Mouse (Mus musculus): ENCODE results near the gene Sh3bp5.

The Sh3bp5 gene

DNA sequence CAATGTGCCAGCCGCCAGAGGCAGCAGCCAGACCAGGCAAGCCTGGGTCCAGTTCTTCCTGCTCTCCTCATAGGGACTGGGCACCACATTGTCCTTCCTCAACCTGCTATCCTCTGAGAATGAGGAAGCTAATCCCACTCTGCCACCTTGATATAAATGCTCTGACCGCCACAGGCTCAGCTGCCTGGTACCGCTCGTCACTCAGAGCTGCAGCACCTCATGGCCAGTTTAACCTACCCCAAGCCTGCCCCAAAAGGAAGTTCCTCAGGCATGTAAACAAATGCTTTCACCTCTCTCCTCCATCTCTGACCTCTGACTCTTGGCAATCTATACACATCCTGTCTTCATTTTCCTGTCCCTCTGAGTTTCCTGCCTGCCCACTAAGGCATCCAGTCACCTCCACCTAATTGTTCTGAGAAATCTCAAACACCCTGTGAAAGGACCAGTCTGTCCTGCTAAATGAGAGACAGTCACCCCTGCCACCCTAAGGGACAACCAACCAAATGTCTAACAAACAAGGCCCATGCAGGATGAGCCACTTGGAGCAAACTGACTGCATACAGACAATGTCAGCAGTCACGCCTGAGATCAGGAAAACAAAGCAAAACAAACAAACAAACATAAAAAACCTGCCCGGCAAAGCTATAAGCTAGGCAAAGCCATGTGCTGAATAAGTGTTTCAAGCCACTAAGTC lies 27.8 kb downstream of the Sh3bp5 start:
- DNase-seq, result no peak

DNA sequence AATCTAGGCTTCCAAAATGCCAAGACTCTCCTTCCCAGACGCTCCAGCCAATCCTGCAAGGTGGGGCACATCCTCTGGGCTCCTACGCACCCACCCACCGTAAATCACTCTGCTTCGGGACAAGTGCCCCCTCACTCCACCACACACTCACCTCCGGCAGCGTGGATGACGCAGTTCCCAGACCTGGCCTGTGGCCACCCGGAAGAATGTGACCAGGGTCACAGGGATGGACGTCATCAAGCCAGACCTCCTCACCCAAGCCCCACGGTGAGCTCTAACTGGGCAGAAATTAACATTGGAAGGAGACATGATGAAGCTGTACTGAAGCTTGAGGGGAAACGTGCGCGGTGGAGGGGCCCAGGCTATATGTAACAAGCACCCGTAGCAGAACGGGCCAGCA lies 28.7 kb downstream of the Sh3bp5 start:
- no peak for DNase-seq

DNA sequence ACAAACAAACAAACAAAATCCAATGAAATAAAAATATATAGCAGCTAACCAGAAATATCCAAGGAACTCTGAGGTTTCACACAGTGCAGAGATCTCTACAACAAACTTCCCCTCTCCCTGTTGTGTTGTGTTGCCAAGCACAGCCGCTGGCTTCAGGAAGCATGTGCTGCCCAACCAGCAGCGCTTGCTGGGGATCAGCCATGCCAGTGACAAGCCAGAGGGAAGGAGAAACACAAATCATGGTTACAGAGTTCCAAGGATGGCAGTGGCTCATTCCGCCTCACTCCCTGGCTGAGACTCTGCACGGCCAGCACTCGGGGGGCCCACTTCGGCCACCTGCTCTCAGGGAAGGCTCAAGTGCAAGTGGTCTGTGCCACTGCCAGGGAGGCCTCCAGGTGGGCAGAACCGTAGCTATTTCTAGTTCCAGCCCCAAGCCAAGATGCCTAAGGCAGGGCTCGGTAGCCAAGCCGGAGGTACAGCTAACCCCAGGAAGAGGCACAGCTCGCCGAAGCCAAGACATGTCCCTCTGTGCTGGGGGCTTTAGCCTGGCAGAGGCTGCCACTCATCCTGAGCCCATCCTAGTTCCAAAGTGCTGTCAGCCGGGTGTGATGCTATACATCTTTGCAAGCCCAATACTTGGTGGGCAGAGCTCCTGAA lies 29.6 kb downstream of the Sh3bp5 start:
- no peak for DNase-seq

DNA sequence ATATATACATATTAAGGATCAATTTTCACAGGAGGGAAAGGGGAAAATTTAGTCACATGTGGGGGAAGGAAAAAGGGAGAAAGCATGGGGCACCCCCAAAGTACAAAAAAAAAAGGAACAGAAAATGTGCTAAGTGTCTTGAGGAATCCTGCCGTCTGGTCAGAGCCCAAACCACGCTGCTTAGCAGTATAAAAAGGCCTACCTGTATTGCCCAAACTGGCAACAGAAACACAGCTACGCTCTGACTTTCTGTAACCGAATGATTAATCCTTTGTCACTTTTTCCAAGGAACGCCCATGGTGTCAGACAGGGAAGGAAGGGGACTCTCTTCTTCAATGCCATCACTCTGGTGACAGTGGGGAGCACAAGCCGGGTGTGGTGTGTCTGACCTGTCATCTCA lies 30.2 kb downstream of the Sh3bp5 start:
- DNase-seq, result no peak

DNA sequence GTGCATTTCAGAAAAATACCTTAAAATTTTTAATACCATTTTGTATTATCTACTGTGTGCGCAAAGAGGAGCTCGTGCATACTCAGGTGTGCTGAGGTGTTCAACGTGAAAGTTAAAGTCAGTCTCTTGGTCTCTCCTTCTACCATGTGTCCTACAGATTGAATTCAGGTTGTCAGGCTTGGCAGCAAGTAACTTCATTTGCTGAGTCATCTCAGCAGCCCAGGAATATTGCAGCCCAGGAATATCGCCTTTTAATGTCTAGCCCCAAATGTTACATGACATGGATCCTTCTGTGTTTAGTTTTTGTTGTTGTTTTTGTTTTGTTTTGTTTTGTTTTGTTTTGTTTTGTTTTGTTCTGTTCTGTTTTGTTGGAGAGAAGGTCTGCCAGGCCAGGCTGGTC lies 31.2 kb downstream of the Sh3bp5 start:
- DNase-seq, result no peak

DNA sequence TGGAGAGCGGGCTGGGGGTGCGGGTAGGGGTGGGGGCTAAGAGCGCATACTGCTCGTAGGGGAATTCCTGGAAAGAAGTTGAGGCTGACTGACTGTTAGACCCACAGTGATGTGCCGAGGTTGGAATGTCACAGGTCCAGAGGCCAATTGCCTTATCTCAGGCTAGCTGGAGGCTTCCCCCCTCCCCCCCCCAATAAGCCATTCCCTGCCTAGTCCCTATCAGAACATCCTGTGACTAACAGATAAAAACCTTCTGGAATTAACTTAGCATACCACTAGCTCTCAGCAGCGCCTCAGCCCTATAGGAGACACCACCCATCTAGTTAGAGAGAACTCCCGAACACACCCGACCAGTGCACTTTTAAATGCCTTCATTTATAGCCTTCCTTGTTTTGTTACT lies 31.9 kb downstream of the Sh3bp5 start:
- DNase-seq, result no peak

DNA sequence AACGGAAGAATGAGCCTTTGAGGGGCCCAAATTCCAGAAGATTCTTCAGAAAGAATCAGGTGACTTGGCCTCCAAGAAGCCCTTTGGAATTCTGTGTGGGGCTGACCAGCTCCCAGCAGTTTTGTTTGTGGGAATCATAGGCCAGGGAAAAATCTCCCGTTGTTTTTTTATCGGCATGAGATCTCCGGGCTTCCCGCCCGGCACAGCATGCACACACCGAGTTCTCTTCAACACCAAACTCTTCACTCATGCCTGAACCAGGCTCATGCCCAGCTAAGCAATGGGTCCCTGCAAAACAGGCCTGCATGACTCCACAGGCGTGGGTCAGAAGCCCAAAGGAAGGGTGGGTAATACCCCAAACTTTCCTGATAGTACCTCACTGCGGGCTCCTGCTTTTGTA lies 32.3 kb downstream of the Sh3bp5 start:
- DNase-seq, result no peak

DNA sequence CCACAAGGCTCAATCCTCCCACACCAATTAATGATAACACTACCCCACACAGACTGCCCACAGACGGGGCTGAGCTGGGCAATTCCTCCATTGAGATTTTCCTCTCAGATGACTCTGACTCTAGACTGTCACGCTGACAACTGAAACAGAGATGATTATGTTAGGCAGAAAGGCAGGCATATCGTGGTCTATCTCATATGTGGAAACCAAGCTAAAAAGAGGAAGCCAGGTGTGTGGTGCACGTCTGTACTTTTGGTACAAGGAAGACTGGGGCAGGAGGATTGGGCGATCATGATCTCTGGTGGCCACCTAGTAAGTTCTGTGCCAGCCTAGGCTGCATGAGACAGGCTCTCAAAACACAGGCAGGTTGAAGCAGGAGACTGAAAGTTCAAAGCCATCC lies 33.2 kb downstream of the Sh3bp5 start:
- no peak for DNase-seq

DNA sequence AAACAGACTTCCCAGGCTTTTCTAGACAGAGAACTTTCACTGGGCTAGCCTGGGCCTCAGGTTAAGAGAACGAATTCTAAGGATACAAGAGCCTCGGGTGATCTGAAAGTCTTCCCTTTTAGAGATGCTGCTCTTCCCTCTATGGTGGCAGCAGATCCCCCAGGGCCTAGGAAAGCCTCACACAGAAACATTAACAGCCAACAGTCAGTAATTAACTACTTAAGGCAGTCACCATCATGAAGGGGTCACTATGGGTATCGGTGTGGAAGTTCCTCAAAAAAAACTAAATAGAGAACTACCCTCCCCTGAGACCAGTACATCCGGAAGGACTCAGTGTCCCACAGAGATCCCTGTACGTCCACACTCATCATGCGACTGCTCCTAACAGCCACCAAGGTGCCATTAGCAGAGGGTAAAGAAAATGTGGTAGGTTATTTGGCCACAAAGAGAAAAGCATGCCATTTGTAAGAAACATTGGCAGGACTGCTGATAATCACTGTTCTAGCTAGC lies 33.9 kb downstream of the Sh3bp5 start:
- no peak for DNase-seq

DNA sequence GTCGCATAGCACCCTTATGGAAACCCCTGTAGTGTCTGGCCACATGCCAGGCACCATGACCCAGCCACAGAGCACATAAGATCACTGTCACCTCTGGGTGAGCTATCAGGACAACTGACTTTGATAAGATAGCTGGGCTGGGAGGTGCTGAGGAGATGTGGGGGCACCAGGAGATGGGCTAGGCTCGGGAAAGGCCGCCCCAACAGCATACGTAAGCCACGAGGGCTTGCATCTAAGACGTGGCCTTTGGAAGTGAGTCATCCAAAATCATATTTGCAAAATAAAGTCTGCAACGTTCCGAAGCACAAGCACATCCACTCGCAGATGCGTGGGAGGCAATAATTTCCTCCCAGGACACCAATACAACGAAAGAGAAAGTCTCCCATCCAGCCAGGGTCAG lies 35.0 kb downstream of the Sh3bp5 start:
- DNase-seq, result no peak

DNA sequence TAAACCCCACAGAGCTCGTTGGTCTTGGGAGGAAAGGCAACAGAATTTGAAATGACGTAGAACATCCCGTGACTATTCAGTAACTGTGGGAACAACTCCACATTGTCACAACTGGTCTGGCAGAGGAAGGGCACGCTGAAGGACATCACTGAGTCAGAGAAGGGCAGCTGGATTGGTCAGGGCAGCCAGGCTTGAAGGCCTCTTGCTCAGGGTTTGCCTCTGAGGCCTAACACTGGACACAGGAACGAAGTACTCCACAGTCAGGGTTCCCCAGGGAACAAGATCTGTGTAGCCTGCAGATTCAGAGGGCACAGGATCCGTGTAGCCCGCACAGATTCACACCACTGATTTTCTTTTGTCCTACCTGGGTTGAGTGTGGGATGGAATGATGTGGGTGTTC lies 35.6 kb downstream of the Sh3bp5 start:
- DNase-seq, result no peak

DNA sequence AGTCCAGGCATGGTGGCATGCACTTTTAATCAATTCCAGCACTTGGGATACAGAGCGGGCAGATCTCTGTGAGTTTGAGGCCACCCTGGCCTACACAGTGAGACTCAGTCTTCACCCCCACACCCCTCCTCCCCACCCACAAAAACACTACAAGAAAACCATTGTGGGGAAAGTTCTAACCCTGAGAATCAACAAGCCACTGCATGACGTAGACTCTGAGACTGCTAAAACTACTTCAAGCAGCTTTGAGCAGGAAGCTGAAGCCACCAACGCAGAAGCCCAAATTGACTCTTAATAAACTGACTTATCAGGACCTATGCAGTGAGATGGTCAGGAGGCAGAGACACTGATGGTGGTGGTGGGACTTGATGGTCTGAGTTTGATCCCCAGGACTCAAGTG lies 36.6 kb downstream of the Sh3bp5 start:
- DNase-seq, result no peak

DNA sequence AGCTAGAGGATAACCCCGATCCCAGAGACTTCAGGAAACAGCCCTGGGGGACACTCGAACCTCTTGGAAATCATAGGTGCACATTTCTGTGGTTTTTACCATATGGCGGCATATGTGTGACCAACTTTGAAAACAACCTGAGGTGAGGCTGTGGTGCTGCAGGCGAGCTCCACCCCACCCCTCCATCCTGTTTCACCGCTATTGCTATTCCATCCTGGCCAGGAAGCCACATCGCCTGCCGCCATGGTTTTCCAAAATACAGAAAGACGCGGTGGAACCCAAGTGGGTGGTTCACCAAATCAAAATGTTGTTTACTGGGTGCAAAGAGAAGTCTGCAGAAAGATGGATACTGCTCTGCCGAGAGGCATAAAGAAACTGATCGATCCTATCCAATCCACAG lies 37.1 kb downstream of the Sh3bp5 start:
- DNase-seq, result no peak

DNA sequence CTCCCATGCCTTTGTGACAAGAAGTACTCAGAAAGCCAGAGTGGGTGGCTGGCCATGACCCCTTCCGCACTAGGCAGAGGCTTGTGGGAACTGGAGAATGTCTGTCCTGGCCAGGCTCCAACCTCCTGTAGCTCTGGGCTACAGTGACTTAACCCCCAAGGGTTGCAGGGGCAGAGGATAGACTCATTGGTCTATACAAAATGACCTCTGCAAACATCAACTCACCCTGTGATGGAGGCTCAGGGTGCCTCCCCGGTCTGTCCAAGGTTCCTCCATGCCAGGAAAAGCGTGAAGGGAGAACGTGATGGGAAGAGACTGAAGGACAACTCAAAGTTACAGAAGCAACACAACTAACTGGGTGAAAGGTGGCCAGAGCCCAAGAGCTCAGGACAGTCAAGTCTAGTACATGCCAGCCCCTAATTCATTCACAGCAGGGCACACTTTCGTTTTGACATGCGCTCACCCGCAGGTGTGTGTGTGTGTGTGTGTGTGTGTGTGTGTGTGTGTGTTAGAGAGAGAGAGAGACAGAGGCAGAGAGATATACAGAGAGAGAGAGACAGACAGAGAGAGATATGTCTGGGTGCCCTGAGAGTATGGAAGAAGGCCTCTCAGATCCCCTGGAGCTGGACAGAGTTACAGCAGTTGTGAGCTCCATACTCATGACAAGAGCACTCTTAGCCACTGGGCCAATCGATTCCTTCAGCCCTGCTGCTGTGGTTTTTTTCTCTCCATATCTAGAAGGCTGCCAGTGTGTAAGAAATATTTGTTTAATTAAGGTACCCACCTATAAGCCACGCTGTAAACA lies 37.9 kb downstream of the Sh3bp5 start:
- no peak for DNase-seq

DNA sequence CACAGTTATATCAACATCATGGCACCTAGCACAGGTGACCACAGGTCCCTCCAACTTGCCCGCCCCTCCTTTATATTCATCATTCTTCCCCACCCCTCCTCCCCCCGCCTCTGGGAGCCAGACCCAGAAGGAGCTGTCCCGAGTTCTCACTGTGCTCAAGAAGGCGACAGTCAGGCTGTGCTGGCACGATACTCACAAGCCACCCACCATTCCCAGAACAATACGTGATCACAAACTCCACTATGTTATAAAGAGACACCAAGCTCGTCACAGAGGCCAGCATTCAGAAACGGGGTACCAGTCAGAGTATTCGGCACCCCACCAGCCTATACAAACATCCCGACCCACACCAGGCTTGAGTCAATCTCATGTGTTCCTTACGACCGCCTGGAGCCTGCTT lies 38.5 kb downstream of the Sh3bp5 start:
- DNase-seq, result no peak

DNA sequence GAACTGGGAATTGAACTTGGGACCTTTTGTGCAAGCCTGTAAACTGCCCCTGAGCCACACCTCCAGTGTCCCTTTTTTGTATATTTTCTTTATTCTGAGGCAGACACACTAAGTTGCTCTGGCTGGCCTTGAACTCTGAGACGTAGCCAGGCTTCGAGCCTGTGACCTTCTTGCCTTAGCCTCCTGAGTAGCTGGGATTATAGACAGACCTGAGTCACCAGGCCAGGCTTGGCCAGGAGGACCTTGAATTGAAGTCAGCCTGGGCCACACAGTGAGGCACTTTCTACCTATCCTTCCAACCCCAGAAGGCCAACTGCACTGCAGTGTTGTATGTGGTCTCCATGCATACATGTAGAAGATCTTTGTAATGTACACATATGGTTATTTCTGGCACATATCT lies 39.5 kb downstream of the Sh3bp5 start:
- no peak for DNase-seq

DNA sequence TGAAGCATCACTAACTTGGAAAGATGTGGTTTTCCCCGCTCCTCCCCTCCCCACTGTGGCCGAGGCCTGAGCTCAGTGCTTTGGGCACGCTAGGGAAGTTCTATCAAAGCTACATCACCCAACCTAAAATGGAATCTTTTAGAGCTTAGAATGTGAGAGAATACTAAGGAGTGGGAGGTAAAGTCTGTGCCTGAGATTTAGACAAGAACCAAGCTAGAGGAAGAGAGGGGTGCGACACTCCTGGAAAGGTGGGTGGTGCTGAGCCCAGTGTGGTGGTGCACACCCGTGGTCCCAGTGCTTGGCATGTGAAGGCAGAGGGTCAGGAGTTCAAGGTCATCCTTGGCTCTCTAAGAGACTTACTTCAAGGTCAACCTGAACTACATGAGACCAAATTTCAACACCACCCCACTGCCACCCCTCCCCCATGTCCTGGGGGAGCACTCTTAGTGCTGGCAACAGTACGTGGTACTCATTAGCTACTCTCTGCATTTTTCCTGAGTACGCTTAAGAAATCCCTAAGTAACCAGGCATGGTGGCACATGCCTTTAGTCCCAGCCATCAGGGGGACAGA lies 40.2 kb downstream of the Sh3bp5 start:
- DNase-seq, result no peak

DNA sequence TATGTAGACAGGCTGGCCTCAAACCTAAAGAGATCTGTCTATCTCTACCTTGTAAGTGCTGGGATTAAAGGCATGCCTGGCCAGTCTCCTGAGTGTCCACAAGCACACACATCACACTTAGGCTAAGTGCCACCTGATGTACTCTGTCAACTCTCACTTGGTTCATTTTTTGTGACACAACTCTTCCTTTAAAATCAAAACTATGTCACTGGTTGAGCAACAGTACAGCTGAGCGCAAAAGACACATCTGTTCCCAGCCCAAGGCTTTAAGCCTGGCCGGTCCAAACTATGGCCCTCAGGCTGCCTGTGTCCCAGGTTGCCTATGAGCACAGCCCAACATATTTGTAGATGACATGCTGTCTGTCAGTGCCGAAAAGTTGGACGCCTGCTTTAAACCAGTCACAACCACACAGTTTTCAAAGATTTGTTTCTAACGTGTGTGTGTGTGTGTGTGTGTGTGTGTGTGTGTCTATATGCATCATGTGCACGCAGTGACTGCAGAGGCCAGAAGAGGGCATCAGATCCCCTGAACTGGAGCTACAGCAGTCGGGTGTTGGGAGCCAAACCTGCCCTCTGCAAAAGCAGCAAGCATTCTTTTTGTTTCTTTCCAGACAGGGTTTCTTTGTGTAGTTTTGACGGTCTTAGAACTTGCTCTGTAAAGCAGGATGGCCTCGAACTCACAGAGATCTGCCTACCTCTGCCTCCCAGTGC lies 40.9 kb downstream of the Sh3bp5 start:
- peak; percentile 60 for DNase-seq

DNA sequence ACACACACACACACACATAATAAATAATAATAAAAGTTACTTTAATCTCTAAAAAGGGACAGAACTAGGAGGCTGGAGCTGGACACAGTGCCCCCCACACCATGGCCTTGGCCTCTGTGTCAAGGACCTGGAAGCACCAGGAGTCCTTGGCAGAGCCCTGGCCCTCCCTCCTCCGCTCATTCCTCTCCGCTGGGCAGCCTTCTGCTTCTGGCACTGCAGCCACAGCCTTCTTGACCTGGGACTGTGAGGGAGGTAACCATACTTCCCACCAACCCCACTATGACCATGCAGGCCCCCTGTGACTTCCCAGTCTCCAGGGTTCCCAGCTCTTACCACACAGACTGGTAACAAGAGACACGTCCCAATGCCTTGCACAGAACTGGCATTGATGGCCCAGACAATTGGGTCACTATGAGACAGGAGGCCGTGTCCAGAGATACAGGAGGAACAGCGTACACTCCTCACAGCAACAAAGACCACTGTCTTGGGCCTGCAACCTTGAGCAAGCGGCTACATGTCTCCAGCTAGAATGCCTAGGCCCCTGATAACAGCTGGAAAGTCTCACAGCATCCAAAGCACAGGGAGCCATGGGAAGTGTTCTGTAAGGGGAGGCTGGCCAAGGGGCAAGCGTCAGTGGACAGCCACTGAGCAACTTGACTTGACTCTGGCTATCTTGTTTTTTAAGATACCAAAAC lies 41.8 kb downstream of the Sh3bp5 start:
- no peak for DNase-seq

DNA sequence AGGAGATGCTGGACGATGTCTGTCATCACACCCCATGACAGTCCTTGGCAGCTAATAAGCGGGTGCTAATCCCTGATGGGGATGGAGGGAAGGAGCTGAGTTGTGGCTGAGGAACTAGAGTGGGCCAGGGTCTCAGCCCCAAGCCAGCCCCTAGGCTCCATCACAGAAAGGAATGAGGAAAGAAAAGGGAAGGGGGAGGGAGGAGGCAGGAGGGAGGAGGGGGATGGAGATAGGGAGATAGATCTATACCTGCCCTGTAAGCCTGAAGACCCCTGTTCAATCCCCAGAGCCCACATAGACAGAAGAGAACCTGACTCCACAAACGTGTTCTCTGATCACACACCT lies 42.4 kb downstream of the Sh3bp5 start:
- no peak for DNase-seq

DNA sequence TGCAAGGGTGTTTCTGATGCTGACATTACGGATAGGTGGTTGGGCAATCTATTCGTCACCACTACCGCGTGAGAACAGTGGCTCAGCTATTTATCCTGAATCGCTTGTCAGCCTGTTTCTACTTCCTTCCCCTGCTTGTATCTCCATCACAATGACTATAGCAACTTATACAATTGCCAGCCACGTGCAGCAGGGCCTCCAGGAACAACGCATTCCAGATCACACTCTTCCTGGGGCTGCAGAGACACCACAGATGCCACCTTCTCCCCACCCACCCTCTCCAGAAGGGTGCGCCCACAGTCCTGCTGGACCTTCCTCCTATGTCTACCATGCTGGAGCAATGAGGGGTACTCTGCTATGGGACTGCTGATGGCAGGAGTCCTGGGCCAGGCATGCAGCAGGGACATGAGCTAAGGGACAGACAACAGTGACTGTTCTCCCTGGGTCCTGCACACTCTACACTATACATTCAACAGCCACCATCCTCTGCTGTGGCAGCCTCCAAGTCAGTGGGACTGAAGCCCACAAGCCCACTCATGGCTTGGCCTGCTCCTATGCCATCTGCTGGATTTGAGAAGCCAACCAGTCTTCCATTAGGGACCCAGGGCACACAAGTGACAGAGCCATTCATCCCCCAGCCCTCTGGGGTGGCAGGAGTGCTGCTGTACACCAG lies 42.9 kb downstream of the Sh3bp5 start:
- DNase-seq, result no peak

DNA sequence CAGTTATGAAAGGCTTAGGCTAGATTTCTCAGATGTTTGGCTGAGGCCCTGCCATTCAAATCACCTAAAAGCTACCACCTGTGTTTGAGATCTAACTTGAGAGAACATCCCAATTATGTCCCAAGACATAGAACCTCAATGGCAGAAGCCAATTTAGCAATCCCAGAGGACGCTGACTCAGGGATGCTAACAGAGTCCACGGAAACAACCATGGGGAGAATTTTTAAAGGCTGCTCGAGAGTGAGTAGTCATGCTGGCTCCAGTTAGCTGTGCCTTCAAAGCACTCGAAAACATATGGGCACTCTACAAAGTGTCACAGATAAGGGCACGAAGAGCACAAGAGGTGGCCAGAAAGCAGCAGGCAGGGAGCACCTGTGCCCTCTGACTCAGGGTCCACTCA lies 43.6 kb downstream of the Sh3bp5 start:
- DNase-seq, result no peak
